Comparison of ENCODE assay signal across 24 mouse cellular contexts in genomic region chr7:98429579-98429978, GRCm38 (mm10). TPM values are rescaled to one million over a fixed set of nuclear protein-coding genes. Genes with fewer than 3 reads are reported as not detected.
"Had no signal": no experiment of that assay in that cellular context is flagged by ENCODE, and none has a peak within 500 bp of the region (broad histone marks: within the 10 kb centered on the region; RNA-seq: fewer than 3 reads in every experiment).

No protein-coding gene starts in this region.

- DNase-seq: heart, postnatal 10 days; heart, postnatal 14 days; heart, postnatal 36 days; heart, postnatal 4 days; kidney, adult 11 months; kidney, adult 18-20 months; kidney, adult 2 months; kidney, adult 8-10 months; kidney, adult 9 months; kidney, postnatal 10 days; kidney, postnatal 14 days; kidney, postnatal 25 days; kidney, postnatal 36 days; kidney, postnatal 4 days; layer of hippocampus, adult 9-11 months; layer of hippocampus, postnatal 36 days had no signal

RNA-seq across cellular contexts. Expression of gene Gucy2d, which starts 10.6 kb away (rescaled TPM):
- total RNA-seq: heart, postnatal 4 days; hematopoietic stem cell, adult 5-6 weeks; hindbrain, postnatal 0 days; layer of hippocampus, adult 18-20 months; layer of hippocampus, adult 2 months; layer of hippocampus, postnatal 10 days; layer of hippocampus, postnatal 14 days; layer of hippocampus, postnatal 25 days; layer of hippocampus, postnatal 36 days; left cerebral cortex, adult 18-20 months had no signal
